Mouse (Mus musculus) heart, postnatal 0 days (tissue): Measurements from ENCODE around the gene Kcnmb3. TPM values are rescaled to one million over a fixed set of nuclear protein-coding genes. Genes with fewer than 3 reads are reported as not detected.
"Not testable (repeated sequence)": the region's sequence is repeated elsewhere in the genome, so short reads cannot be mapped to it uniquely, and the experiment has no call there.

Experiments
- ATAC-seq: fragments of 200-750 bp; cut with Nextera tagmentation; 2 replicates; pipeline ENCODE4 v1.8.0; 2017; ENCODE audit warnings: low read depth, moderate number of reproducible peaks, moderate library complexity; ENCODE audit not compliant: insufficient read depth
- DNase-seq: peaks from one replicate; pipeline ENCODE4 v3.0.0-alpha.2; 2016; ENCODE audit warnings: low spot score
- H3K27ac ChIP-seq: fragments of 300-500 bp; sonication (generic); 2 replicates; pipeline ENCODE4 v1.5.1; 2014; ENCODE audit warnings: low read depth, mild to moderate bottlenecking
- H3K27me3 ChIP-seq: fragments of 300-500 bp; sonication (generic); 2 replicates; pipeline ENCODE4 v1.6.1; 2014; ENCODE audit warnings: low read length, mixed read lengths; ENCODE audit not compliant: control insufficient read depth, insufficient read depth
- H3K36me3 ChIP-seq: fragments of 300-500 bp; sonication (generic); replicated peaks from 2 replicates; pipeline ENCODE4 v1.6.1; 2014; ENCODE audit warnings: low read length, mixed read lengths; ENCODE audit not compliant: control insufficient read depth, insufficient read depth
- H3K4me1 ChIP-seq: fragments of 300-500 bp; sonication (generic); 2 replicates; pipeline ENCODE4 v1.6.1; 2014; ENCODE audit warnings: antibody characterized with exemption; ENCODE audit not compliant: control insufficient read depth, insufficient read depth
- H3K4me2 ChIP-seq: fragments of 300-500 bp; sonication (generic); 2 replicates; pipeline ENCODE4 v1.6.1; 2014; ENCODE audit warnings: low read depth, mild to moderate bottlenecking, low read length, moderate library complexity
- H3K4me3 ChIP-seq: fragments of 300-500 bp; sonication (generic); 2 replicates; pipeline ENCODE4 v1.5.1; 2014; ENCODE audit warnings: low read depth, low read length
- H3K9ac ChIP-seq: fragments of 300-500 bp; sonication (generic); replicated peaks from 2 replicates; pipeline ENCODE4 v1.6.1; 2014; ENCODE audit warnings: low read depth, low read length, mixed read lengths
- H3K9me3 ChIP-seq: fragments of 300-500 bp; sonication (generic); replicated peaks from 2 replicates; pipeline ENCODE4 v1.6.1; 2016; ENCODE audit warnings: low read length; ENCODE audit not compliant: control insufficient read depth
- CTCF ChIP-seq: IDR thresholded peaks from 2 replicates; pipeline ENCODE4 v1.5.1; 2016; ENCODE audit warnings: antibody characterized with exemption, control low read depth, low read depth
- EP300 ChIP-seq: IDR thresholded peaks from 2 replicates; pipeline ENCODE4 v1.6.1; 2016; ENCODE audit warnings: antibody characterized with exemption, low read depth
- WGBS: fragments of 180-500 bp; shearing (Covaris S2); extraction: QIAGEN DNeasy Blood & Tissue Kit; methylation state at CpG from one replicate; pipeline ENCODE4 v1.1.7; 2014; 5-methylcytosine and 5-hydroxymethylcytosine counted together
- polyA plus RNA-seq: library from polyadenylated mRNA; unstranded; fragments of >200 nt; fragmentation: Nextera tagmentation; extraction: Ambion mirVana; gene quantifications from 2 replicates; pipeline ENCODE4 v1.2.1, GENCODE M21; 2015
- total RNA-seq: library from RNA; depleted of rRNA; stranded (reverse); fragments of >200 nt; gene quantifications from 2 replicates; pipeline ENCODE4 v1.2.3, GENCODE M21; 2014; ENCODE audit warnings: low replicate concordance

Gene Kcnmb3
- total and polyA plus RNA-seq, 2 experiments from 2014 or later, result 0.08 TPM; not detected in 1

- no peak for TF ChIP-seq EP300
- TF ChIP-seq CTCF, result no peak
- Histone ChIP-seq H3K4me2 (no peak overlapping the region), H3K4me1 (no peaks in the 10 kb centered on the region; the same call in 1 of the 2 replicates), H3K27me3 (no peaks in the 10 kb centered on the region), H3K36me3 (peaks cover 63% of the 10 kb centered on the region), H3K4me3 (no peak overlapping the region), H3K27ac (no peak overlapping the region), H3K9ac (no peak overlapping the region), H3K9me3 (no peaks in the 10 kb centered on the region)
- DNase-seq (no peak), ATAC-seq (no peak)
- WGBS, result 77% methylated on average over 4 of the region's 4 CpGs
These were observed 53.3 kb downstream of the Kcnmb3 start for GRCm38 (mm10) chr3:32438716-32439115.

- no peak overlapping the region for H3K4me3 ChIP-seq
- H3K4me1 ChIP-seq, result no peaks in the 10 kb centered on the region; the same call in 1 of the 2 replicates
- H3K9ac ChIP-seq, result no peak overlapping the region
- 91% methylated on average over 6 of the region's 6 CpGs for WGBS
- no peak overlapping the region for H3K4me2 ChIP-seq
- no peaks in the 10 kb centered on the region for H3K9me3 ChIP-seq
- DNase-seq (no peak), ATAC-seq (no peak)
- no peaks in the 10 kb centered on the region for H3K27me3 ChIP-seq
- H3K27ac ChIP-seq, result no peak overlapping the region
- no peak for TF ChIP-seq CTCF
- TF ChIP-seq EP300, result no peak
- H3K36me3 ChIP-seq, result peaks cover 54% of the 10 kb centered on the region
These were observed 54.2 kb downstream of the Kcnmb3 start for GRCm38 (mm10) chr3:32437820-32438219.

GRCm38 (mm10) chr3:32437297-32437696 is 54.7 kb downstream of the Kcnmb3 start:
- ATAC-seq, result no peak
- Histone ChIP-seq H3K4me3 (no peak overlapping the region), H3K4me1 (no peaks in the 10 kb centered on the region; the same call in 1 of the 2 replicates), H3K27ac (no peak overlapping the region), H3K36me3 (peaks cover 49% of the 10 kb centered on the region), H3K27me3 (no peaks in the 10 kb centered on the region), H3K9ac (no peak overlapping the region), H3K9me3 (no peaks in the 10 kb centered on the region), H3K4me2 (no peak overlapping the region)
- WGBS, result 72% methylated on average over 6 of the region's 6 CpGs
- no peak for DNase-seq
- TF ChIP-seq CTCF (no peak), EP300 (no peak)

GRCm38 (mm10) chr3:32436101-32436500 is 55.9 kb downstream of the Kcnmb3 start:
- DNase-seq (no peak), ATAC-seq (no peak)
- 74% methylated on average over 11 of the region's 11 CpGs for WGBS
- no peak overlapping the region for H3K9ac ChIP-seq
- H3K27ac ChIP-seq, result no peak overlapping the region
- peaks cover 39% of the 10 kb centered on the region for H3K36me3 ChIP-seq
- H3K27me3 ChIP-seq, result no peaks in the 10 kb centered on the region
- H3K4me3 ChIP-seq, result no peak overlapping the region
- H3K4me2 ChIP-seq, result no peak overlapping the region
- no peaks in the 10 kb centered on the region; the same call in 1 of the 2 replicates for H3K4me1 ChIP-seq
- TF ChIP-seq CTCF (no peak), EP300 (no peak)
- no peaks in the 10 kb centered on the region for H3K9me3 ChIP-seq

- Histone ChIP-seq H3K36me3 (peaks cover 21% of the 10 kb centered on the region), H3K4me1 (peaks cover 18% of the 10 kb centered on the region), H3K4me3 (no peak overlapping the region), H3K9ac (no peak overlapping the region), H3K4me2 (no peak overlapping the region), H3K27ac (no peak overlapping the region), H3K27me3 (no peaks in the 10 kb centered on the region), H3K9me3 (no peaks in the 10 kb centered on the region)
- ATAC-seq (no peak), DNase-seq (no peak)
- TF ChIP-seq CTCF (no peak), EP300 (no peak)
- WGBS, result 62% methylated on average over 2 of the region's 2 CpGs
These were observed 58.0 kb downstream of the Kcnmb3 start for GRCm38 (mm10) chr3:32434016-32434415.

GRCm38 (mm10) chr3:32430394-32430793 is 61.6 kb downstream of the Kcnmb3 start:
- Histone ChIP-seq H3K4me1 (peaks cover 32% of the 10 kb centered on the region), H3K4me3 (no peak overlapping the region), H3K36me3 (no peaks in the 10 kb centered on the region), H3K27ac (no peak overlapping the region), H3K9me3 (no peaks in the 10 kb centered on the region), H3K9ac (no peak overlapping the region), H3K27me3 (no peaks in the 10 kb centered on the region), H3K4me2 (no peak overlapping the region)
- no peak for DNase-seq
- TF ChIP-seq CTCF, result no peak
- no peak for TF ChIP-seq EP300
- 26% methylated on average over 2 of the region's 2 CpGs for WGBS
- ATAC-seq, result no peak

GRCm38 (mm10) chr3:32429351-32429750 is 62.7 kb downstream of the Kcnmb3 start:
- not testable (repeated sequence) for H3K4me2 ChIP-seq, H3K4me3 ChIP-seq, H3K9ac ChIP-seq, DNase-seq, H3K36me3 ChIP-seq, H3K27me3 ChIP-seq, H3K9me3 ChIP-seq, ATAC-seq
- peaks cover 32% of the 10 kb centered on the region for H3K4me1 ChIP-seq
- peak overlapping the region; percentile 58 for H3K27ac ChIP-seq
